Comparison of ENCODE assay signal across 23 mouse cellular contexts in the genomic region with DNA sequence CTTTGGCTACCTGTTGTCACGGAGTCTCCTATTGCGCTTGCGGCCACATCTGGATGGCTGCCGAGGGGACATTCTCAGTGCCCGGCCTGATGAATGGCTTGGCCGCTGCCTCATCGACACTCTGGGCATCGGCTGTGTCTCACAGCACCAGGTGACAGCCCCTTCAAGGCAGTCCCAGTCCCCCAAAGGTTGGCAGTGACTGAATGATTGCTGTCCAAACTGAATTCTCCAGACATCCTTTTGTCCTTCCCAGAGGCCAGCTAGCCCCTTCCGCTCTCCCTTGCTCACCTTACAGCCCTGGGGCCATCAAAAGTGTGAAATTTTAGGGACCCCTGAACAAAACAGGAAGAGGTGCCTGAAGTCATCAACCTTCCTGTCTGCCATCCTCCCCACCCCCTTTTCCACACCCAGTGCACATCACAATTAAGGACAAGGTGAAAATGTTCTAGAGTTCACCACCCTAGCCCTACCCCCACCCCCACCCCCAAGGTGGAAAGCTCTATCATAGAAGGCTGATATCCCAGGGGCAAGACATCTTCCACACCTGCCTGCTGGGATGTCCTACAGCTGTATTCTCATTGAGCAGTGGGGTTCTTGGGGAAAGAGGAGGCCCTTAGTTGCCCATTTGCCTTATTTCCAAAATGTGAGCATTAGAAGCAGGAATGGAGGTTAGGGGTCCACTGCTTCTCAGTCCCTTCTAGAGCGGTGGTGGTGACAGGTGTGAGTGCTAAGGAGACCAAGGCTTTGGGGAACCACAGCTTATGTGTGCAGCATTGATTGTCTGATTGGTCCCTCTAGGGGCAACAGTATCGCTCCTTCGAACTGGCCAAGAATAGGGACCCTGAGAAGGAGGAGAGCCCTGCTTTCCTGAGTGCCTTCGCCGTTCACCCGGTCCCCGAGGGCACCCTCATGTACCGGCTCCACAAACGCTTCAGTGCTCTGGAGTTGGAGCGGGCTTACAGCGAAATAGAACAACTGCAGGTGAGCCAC. TPM values are rescaled to one million over a fixed set of nuclear protein-coding genes. Genes with fewer than 3 reads are reported as not detected.
"Had no signal": no experiment of that assay in that cellular context is flagged by ENCODE, and none has a peak within 500 bp of the region (broad histone marks: within the 10 kb centered on the region; RNA-seq: fewer than 3 reads in every experiment).

No protein-coding gene starts in this region.

- DNase-seq: kidney, adult 11 months; kidney, adult 8-10 months; kidney, postnatal 10 days; kidney, postnatal 36 days; layer of hippocampus, postnatal 36 days; liver, postnatal 0 days; lung, embryonic 14.5 days; thymus, postnatal 25 days had no signal

- H3K9ac ChIP-seq: kidney, embryonic 15.5 days; limb, embryonic 12.5 days; liver, embryonic 14.5 days; liver, postnatal 0 days; lung, embryonic 14.5 days; midbrain, embryonic 13.5 days had no signal

- H3K9me3 ChIP-seq: kidney, embryonic 15.5 days; limb, embryonic 12.5 days; midbrain, embryonic 13.5 days had no signal

- H3K4me3 ChIP-seq: kidney, embryonic 15.5 days; midbrain, embryonic 13.5 days had no signal

- H3K27ac ChIP-seq: left cerebral cortex, adult 2 months; limb, embryonic 12.5 days; liver, embryonic 14.5 days; macrophage; midbrain, embryonic 13.5 days; stomach, postnatal 0 days had no signal

- H3K27me3 ChIP-seq: kidney, embryonic 15.5 days had no signal

- ATAC-seq: liver, postnatal 0 days; lung, postnatal 0 days; midbrain, embryonic 13.5 days; midbrain, embryonic 16.5 days had no signal

- H3K4me2 ChIP-seq: limb, embryonic 12.5 days; lung, embryonic 14.5 days; midbrain, embryonic 13.5 days had no signal

RNA-seq across cellular contexts. Expression of a gene that starts 33.2 kb away (rescaled TPM):
- polyA plus RNA-seq: liver, adult 2 months; liver, embryonic 14.5 days; liver, postnatal 0 days; lung, embryonic 14.5 days; lung, postnatal 0 days; macrophage; neural tube, embryonic 11.5 days; small intestine, adult 2 months; spleen, adult 2 months; stomach, postnatal 0 days; thymus, postnatal 0 days; urinary bladder, adult 2 months had no signal

RNA-seq across cellular contexts. Expression of a gene that starts 49.0 kb away (rescaled TPM):
- polyA plus RNA-seq: midbrain, embryonic 16.5 days had no signal
